Mouse (Mus musculus) MEL (cell line): ENCODE measurements around the gene Ankrd50. TPM values are rescaled to one million over a fixed set of nuclear protein-coding genes. Genes with fewer than 3 reads are reported as not detected.

Source experiments
- DNase-seq: peaks from one replicate; pipeline ENCODE4 v3.0.0; 2011; ENCODE audit warnings: low read depth, low spot score
- H3K27ac ChIP-seq: 2 replicates; pipeline ENCODE4 v1.5.1; 2012; ENCODE audit warnings: low read depth, mild to moderate bottlenecking, control low read depth, low read length, moderate library complexity; ENCODE audit not compliant: control insufficient read depth
- H3K27me3 ChIP-seq, 2 experiments: fragments of 150-350 bp in 1 of 2; sonication (generic) in 1 of 2; 2 replicates each; pipeline ENCODE4 v1.6.1; 2012; ENCODE audit warnings: low read length in 2 of 2, mild to moderate bottlenecking in 2 of 2, improper control_type of control experiment in 1 of 2, moderate library complexity in 1 of 2; ENCODE audit not compliant: insufficient read depth in 2 of 2, control insufficient read depth in 1 of 2
- H3K36me3 ChIP-seq, 2 experiments: 2 replicates each; pipeline ENCODE4 v1.6.1; 2012 to 2014; ENCODE audit warnings: low read length in 2 of 2, improper control_type of control experiment in 1 of 2, inconsistent platforms in 1 of 2, mild to moderate bottlenecking in 1 of 2; ENCODE audit not compliant: insufficient read depth in 2 of 2, control insufficient read depth in 1 of 2
- H3K4me1 ChIP-seq, 2 experiments: fragments of 150-350 bp in 1 of 2; sonication (generic) in 1 of 2; 2 replicates each; pipeline ENCODE4 v1.6.1; 2012; ENCODE audit warnings: low read length in 2 of 2, improper control_type of control experiment in 1 of 2, mild to moderate bottlenecking in 1 of 2; ENCODE audit not compliant: insufficient read depth in 2 of 2, control insufficient read depth in 1 of 2
- H3K4me3 ChIP-seq, 2 experiments: fragments of 150-350 bp in 1 of 2; sonication (generic) in 1 of 2; 2 replicates each; pipeline ENCODE4 v1.5.1; 2012; ENCODE audit warnings: low read depth in 2 of 2, low read length in 2 of 2, mild to moderate bottlenecking in 2 of 2, moderate library complexity in 2 of 2, control low read depth in 1 of 2, improper control_type of control experiment in 1 of 2; ENCODE audit not compliant: control insufficient read depth in 1 of 2, insufficient read depth in 1 of 2
- H3K79me2 ChIP-seq: 2 replicates; pipeline ENCODE4 v1.6.1; 2012; ENCODE audit warnings: mild to moderate bottlenecking, low read length, moderate library complexity; ENCODE audit not compliant: control insufficient read depth, poor library complexity, insufficient read depth
- H3K9ac ChIP-seq: 2 replicates; pipeline ENCODE4 v1.6.1; 2012; ENCODE audit warnings: low read depth, mild to moderate bottlenecking, control low read depth, low read length, moderate library complexity; ENCODE audit not compliant: control insufficient read depth, poor library complexity, severe bottlenecking
- H3K9me3 ChIP-seq: fragments of 150-350 bp; sonication (generic); replicated peaks from 2 replicates; pipeline ENCODE4 v1.6.1; 2012; ENCODE audit warnings: mild to moderate bottlenecking, low read length, improper control_type of control experiment, moderate library complexity; ENCODE audit not compliant: insufficient read depth
- GABPA ChIP-seq: IDR thresholded peaks from 2 replicates; pipeline ENCODE4 v1.6.1; 2012; ENCODE audit warnings: low read depth, mild to moderate bottlenecking, inconsistent platforms, low read length, improper control_type of control experiment, moderate library complexity
- JUND ChIP-seq: IDR thresholded peaks from 2 replicates; pipeline ENCODE4 v1.6.1; 2011; ENCODE audit warnings: low read depth, mild to moderate bottlenecking, improper control_type of control experiment, low read length
- NRF1 ChIP-seq: IDR thresholded peaks from 2 replicates; pipeline ENCODE4 v1.6.1; 2014; ENCODE audit warnings: low read depth, mild to moderate bottlenecking, inconsistent platforms, low read length, improper control_type of control experiment, moderate library complexity; ENCODE audit not compliant: poor library complexity, insufficient read depth, severe bottlenecking
- TCF12 ChIP-seq: IDR thresholded peaks from 2 replicates; pipeline ENCODE4 v1.6.1; 2014; ENCODE audit warnings: low read depth, mild to moderate bottlenecking, inconsistent platforms, low read length, improper control_type of control experiment, moderate library complexity
- USF1 ChIP-seq: IDR thresholded peaks from 2 replicates; pipeline ENCODE4 v1.6.1; 2014; ENCODE audit warnings: low read depth, mild to moderate bottlenecking, inconsistent platforms, low read length, improper control_type of control experiment, moderate library complexity
- USF2 ChIP-seq, 2 experiments: IDR thresholded peaks; 2 replicates each; pipeline ENCODE4 v1.6.1; 2011 to 2012; ENCODE audit warnings: improper control_type of control experiment in 2 of 2, low read length in 2 of 2, borderline replicate concordance in 1 of 2, inconsistent platforms in 1 of 2, low read depth in 1 of 2, mild to moderate bottlenecking in 1 of 2; ENCODE audit not compliant: insufficient read depth in 1 of 2
- ZC3H11A ChIP-seq: IDR thresholded peaks from 2 replicates; pipeline ENCODE4 v1.6.1; 2012; ENCODE audit warnings: low read depth, mild to moderate bottlenecking, inconsistent platforms, low read length, improper control_type of control experiment
- polyA plus RNA-seq, 2 experiments: library from polyadenylated mRNA; stranded (reverse) in 1 of 2; unstranded in 1 of 2; fragments of >175 nt in 1 of 2; fragments of >200 nt in 1 of 2; gene quantifications; 2 replicates each; pipeline versions ENCODE4 v1.2.1 to v1.2.4; 2012; ENCODE audit warnings: low replicate concordance in 2 of 2, low read depth in 1 of 2; ENCODE audit not compliant: insufficient read length in 2 of 2, insufficient read depth in 1 of 2, missing spikeins in 1 of 2
- total RNA-seq: library from RNA; depleted of rRNA; stranded (reverse); fragments of 300-350 nt; gene quantifications from 2 replicates; pipeline ENCODE4 v1.2.3, GENCODE M21; 2012

The Ankrd50 gene
- total and polyA plus RNA-seq, 3 experiments = 4.4 to 7.8 TPM; not detected in 1

DNA sequence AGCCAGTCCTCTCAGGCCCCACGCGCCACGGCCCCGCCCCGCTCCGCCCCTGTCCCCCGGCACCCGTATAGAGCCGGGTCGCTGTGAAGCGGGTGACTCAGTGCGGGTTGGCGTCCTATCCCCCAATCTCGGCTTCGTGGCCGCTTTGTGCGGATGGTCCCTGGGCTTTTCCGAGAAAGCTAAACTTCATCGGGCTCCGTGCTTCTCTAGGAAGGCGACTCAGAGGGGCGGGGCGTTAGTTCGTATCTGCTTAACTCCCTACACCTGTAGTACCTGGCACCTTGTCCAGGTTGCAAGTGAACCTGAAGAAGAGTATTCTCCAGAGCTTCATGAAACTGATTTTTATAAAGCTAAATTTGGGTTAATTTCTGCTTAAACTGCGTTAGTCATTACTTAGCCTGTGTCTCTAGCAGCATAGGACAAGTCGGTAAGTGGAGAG, 482 bp upstream of the Ankrd50 start:
- Histone ChIP-seq H3K36me3 (peaks cover 0 to 2% of the 10 kb centered on the region in 2 experiments; a peak in 1 of 4 replicates), H3K27ac (no peak overlapping the region), H3K4me3 (peak overlapping the region; percentile 50 to 58), H3K79me2 (no peaks in the 10 kb centered on the region; the same call in 1 of the 2 replicates), H3K27me3 (no peaks in the 10 kb centered on the region), H3K4me1 (peaks cover 0 to 6% of the 10 kb centered on the region in 2 experiments; a peak in 1 of 4 replicates)
- TF ChIP-seq USF1 (0 out of 2 replicates have a peak, but pooled peaks have one; percentile 8), NRF1 (no peak)
- TF ChIP-seq, all 39 proteins: peak for 1
- DNase-seq = no peak
- no peaks in the 10 kb centered on the region for H3K9me3 ChIP-seq
- H3K9ac ChIP-seq = no peak overlapping the region

- peak; percentile 13 for DNase-seq
- Histone ChIP-seq H3K4me3 (peak overlapping the region; percentile 68 to 93), H3K27ac (no peak overlapping the region), H3K79me2 (no peaks in the 10 kb centered on the region; the same call in 1 of the 2 replicates)
- TF ChIP-seq USF2 (IDR thresholded peaks at IDR 0.05; ENCODE audit: borderline replicate concordance in 1 of 2, insufficient read depth in 1 of 2, low read depth in 1 of 2, low read length in 2 of 2) (no peak), JUND (no peak), ZC3H11A (no peak), GABPA (no peak)
- TF ChIP-seq, all 39 proteins: peak for 0
- H3K9me3 ChIP-seq = no peaks in the 10 kb centered on the region
- H3K36me3 ChIP-seq = peaks cover 0 to 2% of the 10 kb centered on the region in 2 experiments; a peak in 1 of 4 replicates
- H3K27me3 ChIP-seq = no peaks in the 10 kb centered on the region
- H3K9ac ChIP-seq = peak overlapping the region; percentile 59; the same call in 1 of the 2 replicates
- H3K4me1 ChIP-seq = peaks cover 0 to 6% of the 10 kb centered on the region in 2 experiments; a peak in 1 of 4 replicates
Observed at GRCm38 (mm10) chr3:38483551-38483950, 1.1 kb downstream of the Ankrd50 start.

GRCm38 (mm10) chr3:38482749-38483148, 1.9 kb downstream of the Ankrd50 start:
- no peaks in the 10 kb centered on the region; the same call in 1 of the 2 replicates for H3K79me2 ChIP-seq
- no peak overlapping the region for H3K27ac ChIP-seq
- no peak for TF ChIP-seq TCF12
- H3K9ac ChIP-seq = no peak overlapping the region
- no peaks in the 10 kb centered on the region for H3K9me3 ChIP-seq
- H3K4me1 ChIP-seq = peaks cover 0 to 6% of the 10 kb centered on the region in 2 experiments; a peak in 1 of 4 replicates
- H3K36me3 ChIP-seq = peaks cover 0 to 2% of the 10 kb centered on the region in 2 experiments; a peak in 1 of 4 replicates
- H3K27me3 ChIP-seq = no peaks in the 10 kb centered on the region
- no peak for DNase-seq
- H3K4me3 ChIP-seq = no peak overlapping the region
